Mouse (Mus musculus) granulocyte monocyte progenitor cell, adult 5-6 weeks (primary cell): Measurements from ENCODE around the gene Tcf19. TPM values are rescaled to one million over a fixed set of nuclear protein-coding genes. Genes with fewer than 3 reads are reported as not detected.

Experiments used
- ATAC-seq: replicated peaks from 2 replicates; pipeline ENCODE4 v1.8.0; 2016; ENCODE audit warnings: mild to moderate bottlenecking, moderate TSS enrichment, inconsistent platforms; ENCODE audit not compliant: poor library complexity, severe bottlenecking
- total RNA-seq, 2 experiments: library from RNA; stranded (forward) in 1 of 2; stranded (reverse) in 1 of 2; fragments of 200-712, 200-1000 nt in 1 of 2; fragments of >200 nt in 1 of 2; fragmentation: Nextera tagmentation in 1 of 2; gene quantifications; 2 replicates each; pipeline ENCODE4 v1.2.3; 2014 to 2017

Tcf19 gene
- total RNA-seq (2014; fragmentation: Nextera tagmentation) (20.3 and 23.9 TPM in 2 replicates), total RNA-seq (2017) (5.3 and 8.6 TPM in 2 replicates)

DNA sequence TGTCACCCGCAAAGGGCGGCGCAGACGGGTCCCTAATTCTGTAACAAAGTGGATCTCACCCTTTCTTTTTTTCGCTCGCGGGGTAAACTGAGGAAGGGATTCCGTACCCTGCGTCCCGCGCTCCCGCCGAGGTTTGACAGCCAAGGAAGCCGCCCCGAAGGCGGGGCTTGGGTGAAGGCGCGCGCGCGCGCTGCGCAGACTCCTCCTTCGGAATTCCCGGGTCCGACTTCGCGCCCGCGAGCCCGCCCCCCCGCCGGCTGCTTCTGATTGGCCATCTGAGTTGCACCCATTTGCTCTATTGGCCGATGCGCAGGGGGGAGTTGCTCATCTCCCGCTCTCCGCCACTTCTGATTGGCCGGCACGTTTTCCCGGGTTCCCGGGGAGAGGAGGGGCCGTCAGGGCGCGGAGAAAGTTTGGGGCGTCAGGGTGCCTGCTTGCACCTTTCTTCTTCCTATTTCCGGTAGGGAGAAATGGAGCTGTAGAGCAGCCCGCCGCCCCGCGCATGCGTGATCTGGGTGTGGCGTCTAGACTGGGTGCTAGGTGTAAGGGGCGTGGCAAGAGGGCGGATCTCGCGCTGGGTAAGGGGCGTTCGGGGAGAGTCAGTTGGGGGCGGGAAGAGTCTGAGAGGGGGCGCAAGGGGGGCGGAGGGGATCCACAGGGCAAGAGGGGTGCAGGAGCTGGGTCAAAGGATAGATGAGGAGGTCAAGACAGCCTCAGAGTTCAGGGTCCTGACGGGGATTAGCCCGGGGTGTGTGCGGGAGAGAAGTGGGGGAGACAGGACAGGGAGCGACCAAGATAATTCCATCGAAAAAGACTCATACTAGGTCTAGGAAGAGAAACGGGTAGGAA is at the start of gene Tcf19, which contains the start of gene Cchcr1:
Gene Tcf19, minus strand, starts transcription at position 173 of the 849 bp plus-strand sequence.
Gene Cchcr1, plus strand, starts transcription at position 449 of the 849 bp plus-strand sequence.
- ATAC-seq: peak; percentile 92

DNA sequence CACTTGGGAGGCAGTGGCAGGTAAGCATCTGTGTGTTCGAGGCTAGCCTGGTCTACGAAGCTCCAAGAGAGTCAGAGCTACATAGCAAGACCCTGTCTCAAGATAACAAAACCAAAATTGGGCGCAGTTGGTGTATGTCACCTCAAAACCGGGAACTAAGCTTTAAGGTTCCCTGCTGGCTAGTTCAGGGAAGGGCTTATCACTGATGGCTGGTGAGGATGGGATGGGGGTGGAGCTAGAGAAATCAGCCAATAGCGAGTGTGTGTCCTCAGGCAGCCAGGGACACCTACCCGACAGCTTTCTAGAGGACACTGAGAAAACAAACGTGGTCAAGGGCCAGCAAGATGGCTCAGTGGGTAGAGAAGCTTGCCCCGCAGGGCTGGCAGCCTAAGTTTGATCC is 41.6 kb upstream of the Tcf19 start:
- ATAC-seq: no peak

DNA sequence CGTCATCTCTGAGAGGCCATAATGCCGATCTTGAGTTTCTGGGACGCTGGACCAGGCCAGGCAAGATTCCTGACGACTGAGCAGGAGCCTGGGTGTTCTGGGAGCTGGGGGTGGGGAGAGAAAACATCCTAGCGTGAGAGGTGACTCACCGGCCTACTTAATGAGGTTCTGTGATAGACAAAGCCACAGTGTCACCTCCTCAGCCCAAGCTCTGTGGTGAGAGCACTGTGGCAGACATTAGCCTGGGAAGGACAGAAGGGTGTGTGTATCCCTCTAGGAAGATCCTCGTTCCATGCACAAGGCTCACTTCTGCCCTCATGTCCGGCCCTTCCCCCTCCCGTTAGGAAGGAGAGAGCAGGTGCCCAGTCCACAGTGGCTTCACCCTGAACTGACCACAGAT is 40.7 kb upstream of the Tcf19 start:
- no peak for ATAC-seq

DNA sequence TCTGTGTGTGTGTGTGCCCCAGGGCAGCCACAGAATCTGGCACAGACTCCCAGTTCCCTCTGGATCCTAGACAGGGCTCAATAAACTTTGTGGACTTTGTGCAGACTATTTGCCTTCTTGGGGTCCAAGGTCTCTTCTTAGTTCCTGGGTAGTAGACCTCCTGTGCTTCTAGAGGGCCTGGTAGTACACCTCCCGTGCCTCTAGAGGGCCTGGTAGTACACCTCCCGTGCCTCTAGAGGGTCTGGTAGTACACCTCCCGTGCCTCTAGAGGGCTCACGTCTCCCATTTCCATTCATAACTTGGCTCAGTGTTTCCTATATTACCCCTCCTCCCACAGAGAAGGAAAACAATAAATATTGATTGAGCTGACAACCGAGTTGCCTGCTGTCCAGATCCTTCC is 40.2 kb upstream of the Tcf19 start:
- ATAC-seq: peak; percentile 76

DNA sequence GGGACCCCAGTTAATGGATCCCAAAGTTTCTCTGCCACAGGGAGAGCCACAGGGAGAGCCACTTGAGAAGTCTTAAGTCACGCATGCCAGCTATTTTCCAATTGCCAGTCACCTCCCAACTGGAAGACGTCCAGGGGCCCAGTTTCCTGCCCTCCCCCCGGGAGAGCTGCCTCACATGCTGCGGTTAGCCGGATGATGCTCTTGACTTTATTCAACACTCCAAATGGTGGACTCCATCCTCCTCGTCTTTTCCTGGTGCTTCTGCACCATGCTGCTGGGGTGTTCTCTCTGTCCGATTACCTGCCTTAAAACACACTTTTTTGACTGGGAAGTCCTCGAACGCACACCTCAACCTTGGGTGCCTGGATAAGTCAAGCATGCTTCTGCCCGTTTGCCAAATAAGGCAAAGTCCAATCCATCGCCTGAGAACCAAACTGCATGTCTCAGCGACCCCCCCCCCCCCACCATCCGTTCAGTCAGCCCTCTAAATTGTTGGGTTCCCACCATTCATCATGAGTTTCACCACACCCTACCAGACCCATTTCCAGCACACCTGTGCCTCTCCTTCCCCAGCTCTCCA is 39.7 kb upstream of the Tcf19 start:
- ATAC-seq: no peak

DNA sequence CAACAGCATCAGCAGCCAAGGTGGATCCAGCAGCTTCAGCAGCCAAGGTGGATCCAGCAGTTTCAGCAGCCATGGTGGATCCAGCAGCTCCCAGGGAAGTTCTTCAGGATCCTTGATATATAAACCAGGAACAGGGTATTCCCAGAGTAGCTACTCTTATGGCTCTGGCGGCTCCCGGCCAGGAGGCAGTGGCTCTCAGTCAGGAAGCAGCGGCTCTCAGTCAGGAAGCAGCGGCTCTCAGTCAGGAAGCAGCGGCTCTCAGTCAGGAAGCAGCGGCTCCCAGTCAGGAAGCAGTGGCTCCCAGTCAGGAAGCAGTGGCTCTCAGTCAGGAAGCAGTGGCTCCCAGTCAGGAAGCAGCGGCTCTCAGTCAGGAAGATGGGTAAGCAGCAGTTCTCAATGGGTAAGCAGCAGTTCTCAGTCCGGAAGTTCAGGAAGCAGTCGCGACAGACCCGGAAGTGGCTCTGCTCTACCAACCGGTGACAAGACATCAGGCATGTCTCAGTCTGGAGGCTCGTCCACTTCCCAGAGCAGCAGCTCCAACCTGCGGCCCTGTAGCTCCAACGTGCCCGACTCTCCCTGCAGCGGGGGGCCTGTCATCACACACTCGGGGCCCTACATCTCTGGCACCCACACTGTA is 38.3 kb upstream of the Tcf19 start:
- ATAC-seq: no peak

DNA sequence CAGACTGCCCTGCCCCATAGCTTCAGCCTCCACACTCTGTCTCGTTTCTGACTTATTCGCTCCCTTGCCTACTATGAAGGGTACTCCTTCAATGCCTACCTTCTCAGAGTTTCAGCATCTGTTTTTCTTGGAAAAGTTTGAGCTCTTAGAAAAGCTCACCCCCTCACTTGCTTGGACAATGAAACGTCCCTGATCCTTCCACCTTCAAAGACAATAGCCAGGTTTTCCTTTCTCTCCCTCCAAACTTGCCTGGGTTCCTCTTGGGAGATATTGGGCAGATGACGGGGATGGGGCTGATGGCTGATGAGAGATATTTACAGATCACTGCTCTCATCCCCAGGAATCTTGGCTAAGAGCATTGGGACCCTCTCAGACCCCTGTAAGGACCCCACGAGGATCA is 37.7 kb upstream of the Tcf19 start:
- ATAC-seq: no peak

DNA sequence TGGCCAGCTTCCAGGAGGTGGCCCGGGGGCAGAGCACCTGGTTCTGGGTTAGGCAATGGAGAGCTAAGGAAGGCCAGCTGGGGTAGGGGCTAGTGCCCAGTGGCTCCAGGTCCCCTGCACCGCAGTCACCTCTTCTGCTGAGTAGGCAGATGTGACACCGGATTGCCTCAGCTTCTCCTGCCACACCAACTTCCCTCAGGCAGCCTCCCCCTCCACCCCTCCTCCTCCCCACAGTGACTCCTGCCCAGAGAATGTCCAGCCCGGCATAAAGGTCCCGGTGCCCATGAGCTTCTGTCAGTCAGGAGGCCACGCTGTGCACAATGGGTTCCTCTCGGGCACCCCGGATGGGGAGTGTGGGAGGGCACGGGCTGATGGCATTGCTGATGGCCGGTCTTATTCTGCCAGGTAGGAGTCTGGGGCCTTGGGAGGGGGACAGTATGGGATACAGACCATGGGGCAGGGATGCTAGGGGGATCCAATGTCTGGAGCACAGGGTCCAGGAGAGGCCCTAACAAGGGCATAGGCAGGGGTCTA is 35.3 kb upstream of the Tcf19 start, which contains the start of gene Cdsn:
Gene Cdsn, plus strand, starts transcription at position 248 of the 534 bp plus-strand sequence.
- no peak for ATAC-seq

DNA sequence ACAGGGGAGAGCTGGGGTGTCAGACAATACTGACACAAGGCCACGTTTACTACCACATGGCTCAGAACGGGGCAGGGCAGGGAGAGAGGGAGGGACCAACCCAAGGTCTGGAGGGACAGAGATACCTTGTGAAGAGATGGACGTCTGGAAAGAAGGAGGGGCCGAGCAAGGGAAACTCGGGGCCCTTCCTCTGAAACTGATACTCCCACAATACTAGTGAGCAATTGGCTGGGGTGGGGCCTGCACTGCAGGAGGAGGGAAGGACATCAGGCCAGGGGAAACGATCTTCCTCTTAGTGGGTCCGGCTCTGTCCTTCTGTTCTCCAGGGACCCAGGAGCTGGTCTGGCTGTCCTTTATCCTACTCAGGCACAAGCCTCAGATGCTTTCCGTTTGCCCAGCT is 34.2 kb upstream of the Tcf19 start:
- no peak for ATAC-seq

DNA sequence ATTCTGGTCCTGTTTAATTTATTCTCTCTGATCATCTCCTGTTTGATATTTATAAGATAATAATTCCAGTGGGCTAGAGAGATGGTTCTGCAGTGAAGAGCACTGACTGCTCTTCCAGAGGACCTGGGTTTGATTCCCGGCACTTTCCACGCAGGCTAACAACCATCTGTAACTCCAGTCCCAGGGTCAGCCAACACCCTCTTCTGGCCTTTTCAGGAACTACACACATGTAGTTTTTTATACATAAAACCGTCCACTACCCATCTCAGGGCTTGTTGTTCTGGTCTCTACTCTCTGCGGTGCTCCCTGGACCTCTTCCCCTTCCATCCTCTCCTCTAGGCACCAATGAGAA is 33.5 kb upstream of the Tcf19 start:
- no peak for ATAC-seq

DNA sequence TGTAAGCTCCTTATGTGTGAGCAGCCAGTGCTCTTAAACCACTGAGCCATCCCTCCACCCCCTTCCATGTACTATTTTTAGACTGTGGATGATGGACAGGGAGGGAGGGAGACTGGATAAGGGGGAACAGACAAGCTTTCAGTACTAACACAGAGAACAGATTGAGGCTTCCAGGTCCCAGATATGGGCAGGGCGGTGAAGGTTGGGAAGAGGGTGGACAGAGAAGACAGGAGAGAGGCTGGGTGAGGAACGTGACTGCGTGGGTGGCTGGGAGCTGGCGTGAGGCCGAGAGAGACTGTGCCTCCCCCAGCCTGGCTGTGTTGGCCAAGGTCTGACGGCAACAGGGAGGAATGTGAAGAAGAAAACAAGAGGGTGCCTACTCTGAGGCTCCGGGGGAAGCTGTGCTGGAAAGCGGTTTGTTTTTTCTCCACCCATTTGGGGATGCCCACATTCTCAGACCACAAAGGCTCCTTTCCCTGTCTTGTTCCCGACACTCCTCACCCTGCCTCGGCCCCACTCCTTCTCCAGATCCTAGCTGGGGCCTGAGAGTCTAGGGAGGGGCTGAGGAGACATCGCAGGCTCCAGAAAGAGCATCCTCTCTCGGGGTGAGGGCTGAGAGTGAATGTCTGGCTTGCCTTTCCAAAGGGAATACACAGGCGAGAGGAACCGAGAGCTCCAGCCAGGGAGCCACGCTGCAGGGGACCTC is 33.0 kb upstream of the Tcf19 start:
- no peak for ATAC-seq

DNA sequence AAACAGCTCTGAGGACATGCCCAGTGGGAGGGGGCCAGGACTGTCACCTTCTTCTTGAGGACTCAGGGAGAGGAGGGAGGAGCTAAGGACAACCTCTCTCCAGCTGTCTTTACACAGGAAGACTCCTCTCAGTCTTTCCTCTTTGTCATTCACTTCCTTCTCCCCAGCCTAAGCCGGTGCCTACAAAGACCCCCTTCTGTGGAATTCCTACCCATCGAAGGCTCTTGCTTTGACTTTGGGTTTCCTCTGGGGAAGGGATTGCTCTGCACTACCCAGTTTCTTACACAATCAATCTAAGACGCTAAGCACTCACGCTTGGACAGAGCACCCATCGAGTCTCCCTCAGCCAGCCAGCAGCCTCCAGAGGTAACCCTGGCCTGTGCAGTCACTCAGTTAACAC is 32.0 kb upstream of the Tcf19 start:
- ATAC-seq: no peak

DNA sequence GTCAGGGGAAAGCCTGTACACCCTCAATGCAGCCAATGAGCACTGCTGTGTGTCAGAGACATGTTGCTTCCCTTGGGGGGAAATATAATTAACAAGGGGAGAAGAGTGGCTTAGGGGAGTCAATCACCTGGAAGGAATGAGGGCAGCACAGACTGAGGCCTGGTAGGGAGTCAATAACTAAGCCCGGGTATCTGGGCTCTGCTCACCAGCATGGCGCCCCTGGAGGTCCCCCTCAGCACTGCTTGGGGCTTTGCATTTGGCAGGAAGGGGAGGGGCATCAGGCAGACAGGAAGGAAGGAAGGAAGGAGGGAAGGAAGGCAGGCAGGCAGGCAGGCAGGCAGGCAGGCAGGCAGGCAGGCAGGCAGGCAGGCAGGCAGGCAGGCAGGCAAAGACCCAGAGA is 30.8 kb upstream of the Tcf19 start:
- ATAC-seq: no peak

DNA sequence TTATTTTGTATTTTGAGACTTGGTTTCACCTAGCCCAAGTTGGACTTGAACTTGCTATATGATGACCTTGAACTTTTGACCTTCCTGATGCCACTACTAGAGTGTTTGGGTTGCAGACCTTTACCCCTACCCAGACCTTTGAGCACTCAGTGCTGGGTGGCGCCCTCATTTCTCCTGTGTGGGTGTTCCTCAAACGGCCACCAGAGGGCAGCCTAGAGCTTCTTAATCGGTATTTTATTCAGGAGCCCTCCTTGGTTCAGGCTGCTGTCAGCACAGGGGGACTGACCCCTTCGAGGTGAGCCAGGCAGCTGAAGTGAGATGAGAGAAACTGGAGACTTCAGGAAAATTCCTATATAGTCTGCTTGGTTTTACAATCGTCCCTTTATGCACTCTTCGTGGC is 28.1 kb upstream of the Tcf19 start:
- peak; percentile 46 for ATAC-seq

DNA sequence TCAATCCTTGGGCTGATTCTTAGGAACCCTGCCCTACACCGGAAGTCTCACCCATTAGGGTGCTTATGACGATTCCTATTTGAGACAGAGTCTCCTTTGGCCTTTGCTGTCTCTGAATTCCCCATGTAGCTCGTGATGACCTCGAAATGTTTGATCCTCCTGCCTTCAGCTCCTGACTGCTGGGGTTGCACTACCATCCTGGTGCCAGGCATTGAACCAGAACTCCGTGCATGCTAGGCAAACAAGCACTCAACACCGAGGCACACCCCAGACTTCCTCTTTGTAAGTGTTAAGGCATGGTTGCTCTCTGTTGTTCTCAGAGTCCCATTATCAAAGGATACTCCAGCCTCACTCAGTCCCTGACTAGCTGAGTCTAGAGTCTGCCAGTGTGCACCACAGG is 27.4 kb upstream of the Tcf19 start:
- no peak for ATAC-seq

DNA sequence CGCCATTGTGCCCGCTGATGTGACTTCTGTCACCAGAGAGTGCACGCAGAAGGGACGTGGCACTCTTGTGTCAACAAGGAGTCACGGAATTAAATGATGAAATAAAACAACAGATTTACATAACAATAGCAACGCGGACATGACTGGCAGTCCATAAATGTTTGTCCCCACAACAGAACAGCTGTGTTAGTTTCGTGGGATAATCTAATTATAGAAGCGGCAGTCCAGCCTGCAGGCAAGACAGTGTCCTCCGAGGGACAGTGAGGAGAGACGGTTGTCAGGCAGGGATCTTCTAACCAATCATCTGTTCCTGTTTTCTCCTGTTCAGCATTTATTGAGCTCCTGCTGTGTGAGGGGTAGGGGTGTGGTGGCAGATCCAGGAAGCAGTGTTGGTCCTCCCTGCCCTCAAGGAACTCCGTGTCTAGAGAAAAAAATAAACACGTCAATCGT is 26.8 kb upstream of the Tcf19 start:
- no peak; the same call in 1 of the 2 replicates for ATAC-seq

DNA sequence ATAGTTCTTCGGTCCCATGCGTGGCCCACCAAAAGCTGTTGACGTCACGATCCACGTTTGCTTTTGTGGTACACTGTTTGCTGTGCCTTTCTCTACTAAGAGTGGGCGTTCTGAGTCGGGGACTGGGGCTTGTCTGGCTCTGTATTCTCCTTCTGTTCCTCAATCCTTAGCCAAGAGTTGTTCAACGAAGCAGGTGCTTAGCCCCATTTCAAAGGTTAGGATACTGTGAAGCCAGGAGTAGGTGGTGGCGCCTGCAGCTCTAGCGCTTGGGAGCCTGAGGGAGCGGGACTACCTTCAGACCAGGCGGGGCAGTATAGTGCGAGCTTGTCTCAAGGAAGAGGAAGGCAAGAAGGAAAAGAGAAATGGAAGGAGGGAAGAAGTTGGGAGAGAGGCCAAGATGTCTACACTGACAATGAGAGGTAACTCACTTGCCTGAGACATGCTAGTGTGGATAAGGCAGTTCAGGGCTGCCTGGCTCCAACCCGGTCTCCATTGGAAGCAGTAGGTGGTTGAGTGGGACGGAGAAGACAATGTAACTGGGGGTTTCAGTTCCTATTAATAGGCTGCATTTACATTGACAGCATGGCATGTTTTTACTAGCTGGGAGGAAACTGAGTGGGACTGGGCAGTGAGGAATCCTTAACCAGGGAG is 26.3 kb upstream of the Tcf19 start:
- peak; percentile 37 for ATAC-seq

DNA sequence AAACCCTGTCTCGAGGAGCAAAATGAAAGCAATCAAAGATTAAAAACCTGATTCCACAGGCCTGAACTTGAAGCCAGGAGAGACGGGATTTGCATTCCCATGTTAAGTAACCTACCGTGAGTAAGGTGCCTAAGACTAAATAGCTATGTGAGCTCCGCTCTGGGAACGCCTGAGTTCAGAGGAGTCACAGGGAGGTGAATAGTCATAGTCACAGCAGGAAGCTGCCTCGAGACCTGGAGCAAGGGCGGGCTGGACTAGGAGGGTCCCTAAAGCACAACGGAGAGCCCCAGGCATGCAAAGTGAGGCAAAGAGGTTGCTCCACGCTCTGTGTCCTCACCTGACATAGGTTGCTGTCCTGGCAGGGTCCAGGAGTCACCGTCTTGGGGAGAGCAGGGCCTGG is 22.9 kb upstream of the Tcf19 start:
- no peak for ATAC-seq

DNA sequence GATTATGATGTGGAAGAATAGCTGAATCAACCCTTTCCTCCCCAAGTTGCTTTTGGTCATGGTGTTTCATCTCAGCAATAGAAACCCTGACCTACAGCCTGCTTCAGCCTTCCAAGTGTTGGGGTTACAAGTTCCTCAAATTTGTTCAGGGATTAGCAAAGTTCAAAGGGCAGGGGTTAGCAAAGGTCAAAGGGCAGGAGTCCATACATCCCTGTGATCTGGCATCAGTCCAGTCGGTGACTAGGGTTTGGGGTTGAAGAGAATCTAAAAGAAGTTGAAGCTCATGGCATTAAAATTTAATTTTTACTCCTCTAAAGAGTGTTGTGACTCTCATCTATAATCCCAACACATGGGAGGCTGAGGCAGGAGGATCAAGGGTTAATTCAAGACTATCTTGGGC is 21.9 kb upstream of the Tcf19 start:
- ATAC-seq: no peak

DNA sequence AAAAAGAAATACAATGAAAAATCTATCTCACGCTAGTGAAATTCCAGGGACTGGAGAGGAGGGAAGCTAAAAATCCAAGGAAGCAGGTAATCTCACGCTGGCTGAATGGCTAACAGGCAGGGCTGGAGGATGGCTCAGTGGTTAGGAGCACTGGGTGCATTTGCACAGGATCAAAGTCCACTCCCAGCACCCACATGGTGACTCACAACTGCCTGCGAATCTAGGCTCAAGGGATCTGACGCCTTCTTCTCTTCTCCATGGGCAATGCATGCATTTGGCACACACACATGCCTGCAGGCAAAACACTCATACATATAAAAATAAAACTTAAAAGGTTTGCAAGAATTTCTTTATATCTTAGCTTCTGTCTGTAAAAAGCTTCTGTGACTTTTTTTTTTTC is 20.8 kb upstream of the Tcf19 start:
- no peak for ATAC-seq
